Mouse (Mus musculus) heart, embryonic 11.5 days (tissue): ENCODE measurements around the gene Cnp. TPM values are rescaled to one million over a fixed set of nuclear protein-coding genes. Genes with fewer than 3 reads are reported as not detected.

ENCODE experiments used
- ATAC-seq: fragments of 200-750 bp; cut with Nextera tagmentation; replicated peaks from 2 replicates; pipeline ENCODE4 v1.8.0; 2017; ENCODE audit warnings: moderate library complexity; ENCODE audit not compliant: insufficient number of reproducible peaks, low FRiP score, low TSS enrichment
- H3K27ac ChIP-seq: fragments of 300-500 bp; sonication (generic); 2 replicates; pipeline ENCODE4 v1.5.1; 2014; ENCODE audit warnings: mild to moderate bottlenecking, low read depth, low read length
- H3K27me3 ChIP-seq: fragments of 300-500 bp; sonication (generic); 2 replicates; pipeline ENCODE4 v1.6.1; 2014; ENCODE audit warnings: mild to moderate bottlenecking, low read length, mixed read lengths; ENCODE audit not compliant: control insufficient read depth, insufficient read depth
- H3K36me3 ChIP-seq: fragments of 300-500 bp; sonication (generic); 2 replicates; pipeline ENCODE4 v1.6.1; 2014; ENCODE audit warnings: mild to moderate bottlenecking, low read length, moderate library complexity, mixed read lengths; ENCODE audit not compliant: control insufficient read depth, insufficient read depth
- H3K4me1 ChIP-seq: fragments of 300-500 bp; sonication (generic); 2 replicates; pipeline ENCODE4 v1.6.1; 2014; ENCODE audit warnings: low read length; ENCODE audit not compliant: control insufficient read depth, insufficient read depth
- H3K4me2 ChIP-seq: fragments of 300-500 bp; sonication (generic); 2 replicates; pipeline ENCODE4 v1.6.1; 2014; ENCODE audit warnings: mild to moderate bottlenecking, moderate library complexity
- H3K4me3 ChIP-seq: fragments of 300-500 bp; sonication (generic); 2 replicates; pipeline ENCODE4 v1.5.1; 2014; ENCODE audit warnings: low read depth, low read length
- H3K9ac ChIP-seq: fragments of 300-500 bp; sonication (generic); 2 replicates; pipeline ENCODE4 v1.6.1; 2014; ENCODE audit warnings: mild to moderate bottlenecking, low read depth, low read length, moderate library complexity
- H3K9me3 ChIP-seq: fragments of 300-500 bp; sonication (generic); replicated peaks from 2 replicates; pipeline ENCODE4 v1.6.1; 2016; ENCODE audit warnings: low read length; ENCODE audit not compliant: control insufficient read depth
- WGBS: fragments of 180-500 bp; shearing (Covaris S2); extraction: QIAGEN DNeasy Blood & Tissue Kit; methylation state at CpG from one replicate; pipeline ENCODE4 v1.1.7; 2014; ENCODE audit not compliant: insufficient replicate concordance; 5-methylcytosine and 5-hydroxymethylcytosine counted together
- polyA plus RNA-seq: library from polyadenylated mRNA; unstranded; fragments of >200 nt; fragmentation: Nextera tagmentation; extraction: Ambion mirVana; gene quantifications from 2 replicates; pipeline ENCODE4 v1.2.1, GENCODE M21; 2014

Cnp gene
- polyA plus RNA-seq, 1 experiment from 2014 or later, result 15.7 TPM

- no peak overlapping the region for H3K4me3 ChIP-seq
- WGBS, result 73% methylated on average over 6 of the region's 6 CpGs
- no peaks in the 10 kb centered on the region for H3K36me3 ChIP-seq
- no peaks in the 10 kb centered on the region for H3K27me3 ChIP-seq
- no peak overlapping the region for H3K4me2 ChIP-seq
- H3K4me1 ChIP-seq, result no peaks in the 10 kb centered on the region
- ATAC-seq, result no peak
- H3K27ac ChIP-seq, result no peak overlapping the region
- H3K9ac ChIP-seq, result no peak overlapping the region
- no peaks in the 10 kb centered on the region for H3K9me3 ChIP-seq
Observed at GRCm38 (mm10) chr11:100564703-100565102, 10.0 kb upstream of the Cnp start.

GRCm38 (mm10) chr11:100567229-100567628, 7.5 kb upstream of the Cnp start:
- Histone ChIP-seq H3K27me3 (peaks cover 11% of the 10 kb centered on the region), H3K36me3 (no peaks in the 10 kb centered on the region), H3K9me3 (no peaks in the 10 kb centered on the region), H3K9ac (no peak overlapping the region), H3K4me1 (peaks cover 7% of the 10 kb centered on the region), H3K27ac (no peak overlapping the region), H3K4me2 (no peak overlapping the region), H3K4me3 (no peak overlapping the region)
- no peak for ATAC-seq
- WGBS, result 73% methylated on average over 5 of the region's 5 CpGs

GRCm38 (mm10) chr11:100567815-100568245, 6.9 kb upstream of the Cnp start:
- Histone ChIP-seq H3K27me3 (peaks cover 13% of the 10 kb centered on the region), H3K9ac (no peak overlapping the region), H3K4me1 (peaks cover 7% of the 10 kb centered on the region), H3K4me3 (no peak overlapping the region), H3K27ac (no peak overlapping the region), H3K4me2 (no peak overlapping the region), H3K36me3 (no peaks in the 10 kb centered on the region), H3K9me3 (no peaks in the 10 kb centered on the region)
- ATAC-seq, result no peak
- 65% methylated on average over 9 of the region's 9 CpGs for WGBS

- H3K36me3 ChIP-seq, result no peaks in the 10 kb centered on the region
- 85% methylated on average over 8 of the region's 8 CpGs for WGBS
- peaks cover 7% of the 10 kb centered on the region for H3K4me1 ChIP-seq
- ATAC-seq, result no peak
- H3K27ac ChIP-seq, result no peak overlapping the region
- no peaks in the 10 kb centered on the region for H3K9me3 ChIP-seq
- peaks cover 13% of the 10 kb centered on the region for H3K27me3 ChIP-seq
- H3K4me2 ChIP-seq, result no peak overlapping the region
- no peak overlapping the region for H3K4me3 ChIP-seq
- H3K9ac ChIP-seq, result no peak overlapping the region
Observed at GRCm38 (mm10) chr11:100568692-100569091, 6.0 kb upstream of the Cnp start.

- peaks cover 13% of the 10 kb centered on the region for H3K27me3 ChIP-seq
- H3K4me3 ChIP-seq, result no peak overlapping the region
- no peak overlapping the region for H3K27ac ChIP-seq
- H3K9me3 ChIP-seq, result no peaks in the 10 kb centered on the region
- peaks cover 7% of the 10 kb centered on the region for H3K4me1 ChIP-seq
- ATAC-seq, result no peak
- 63% methylated on average over 9 of the region's 9 CpGs for WGBS
- no peaks in the 10 kb centered on the region for H3K36me3 ChIP-seq
- no peak overlapping the region for H3K9ac ChIP-seq
- H3K4me2 ChIP-seq, result no peak overlapping the region
Observed at GRCm38 (mm10) chr11:100569789-100570188, 4.9 kb upstream of the Cnp start.

- Histone ChIP-seq H3K4me1 (peaks cover 12% of the 10 kb centered on the region), H3K27me3 (peaks cover 13% of the 10 kb centered on the region), H3K9ac (no peak overlapping the region), H3K4me2 (peak overlapping the region; percentile 62), H3K9me3 (no peaks in the 10 kb centered on the region), H3K36me3 (no peaks in the 10 kb centered on the region), H3K27ac (no peak overlapping the region), H3K4me3 (peak overlapping the region; percentile 6)
- 7% methylated on average over 8 of the region's 8 CpGs for WGBS
- ATAC-seq, result no peak
Observed at GRCm38 (mm10) chr11:100570430-100571201, 4.1 kb upstream of the Cnp start.

- peaks cover 13% of the 10 kb centered on the region for H3K27me3 ChIP-seq
- H3K9me3 ChIP-seq, result no peaks in the 10 kb centered on the region
- H3K4me1 ChIP-seq, result peaks cover 14% of the 10 kb centered on the region
- no peak overlapping the region for H3K27ac ChIP-seq
- ATAC-seq, result no peak
- H3K9ac ChIP-seq, result peak overlapping the region; percentile 59; the same call in 1 of the 2 replicates
- no peaks in the 10 kb centered on the region for H3K36me3 ChIP-seq
- peak overlapping the region; percentile 62 for H3K4me2 ChIP-seq
- 9% methylated on average over 16 of the region's 16 CpGs for WGBS
- peak overlapping the region; percentile 6 for H3K4me3 ChIP-seq
Observed at GRCm38 (mm10) chr11:100571202-100571567, 3.5 kb upstream of the Cnp start.

GRCm38 (mm10) chr11:100574188-100574587, 516 bp upstream of the Cnp start:
- H3K27ac ChIP-seq, result no peak overlapping the region

GRCm38 (mm10) chr11:100575484-100575855, 766 bp downstream of the Cnp start:
- peak overlapping the region; percentile 78 for H3K9ac ChIP-seq
- peaks cover 14% of the 10 kb centered on the region for H3K4me1 ChIP-seq
- peaks cover 13% of the 10 kb centered on the region for H3K27me3 ChIP-seq
- no peak overlapping the region for H3K27ac ChIP-seq
- H3K9me3 ChIP-seq, result no peaks in the 10 kb centered on the region
- H3K4me2 ChIP-seq, result peak overlapping the region; percentile 86
- H3K4me3 ChIP-seq, result peak overlapping the region; percentile 73
- no peak for ATAC-seq
- 61% methylated on average over 2 of the region's 2 CpGs for WGBS
- H3K36me3 ChIP-seq, result peaks cover 8% of the 10 kb centered on the region; the same call in 1 of the 2 replicates

More at GRCm38 (mm10) chr11:100574188-100574587, 516 bp upstream of the Cnp start:
- Histone ChIP-seq H3K4me3 (no peak overlapping the region), H3K27me3 (peaks cover 13% of the 10 kb centered on the region), H3K4me1 (peaks cover 14% of the 10 kb centered on the region), H3K4me2 (peak overlapping the region; percentile 86), H3K9ac (no peak overlapping the region), H3K36me3 (no peaks in the 10 kb centered on the region), H3K9me3 (no peaks in the 10 kb centered on the region)
- WGBS, result 78% methylated on average over 3 of the region's 3 CpGs
- ATAC-seq, result no peak
